Mouse (Mus musculus): ENCODE data around the gene Rhod.

GRCm38 (mm10) chr19:4487877-4488276, 48.6 kb upstream of the Rhod start:
- no peak for TF ChIP-seq EP300 (IDR thresholded peaks at IDR 0.05; ENCODE audit: low read depth)
- TF ChIP-seq CTCF (IDR thresholded peaks at IDR 0.05; ENCODE audit: low read depth): no peak

All from heart, postnatal 0 days (tissue).